In genomic region chr11:103402198-103402597, GRCm38 (mm10) we compare ENCODE assay signal across 9 mouse cellular contexts. TPM values are rescaled to one million over a fixed set of nuclear protein-coding genes. Genes with fewer than 3 reads are reported as not detected.
DNase-seq lines count a peak whose midpoint lies in the region; ATAC-seq and TF ChIP-seq lines count a peak whose summit lies in the region.
"Had no signal": no experiment of that assay in that cellular context is flagged by ENCODE, and none has a peak within 500 bp of the region (broad histone marks: within the 10 kb centered on the region; RNA-seq: fewer than 3 reads in every experiment).

No protein-coding gene starts in this region.

- no peak overlapping the region for H3K27ac ChIP-seq in forebrain, postnatal 0 days (ENCODE audit: low read depth, low read length)
- H3K27ac ChIP-seq in forebrain, embryonic 13.5 days = no peak overlapping the region
- H3K27ac ChIP-seq: hindbrain, embryonic 15.5 days had no signal

- H3K4me1 ChIP-seq in forebrain, postnatal 0 days (ENCODE audit: insufficient read depth) = no peaks in the 10 kb centered on the region
- H3K4me1 ChIP-seq in forebrain, embryonic 13.5 days = no peaks in the 10 kb centered on the region; the same call in 1 of the 2 replicates
- H3K4me1 ChIP-seq: hindbrain, embryonic 15.5 days had no signal

- ATAC-seq in forebrain, postnatal 0 days = no peak
- no peak for ATAC-seq in forebrain, embryonic 13.5 days
- peak; percentile 82 for ATAC-seq in neutrophil, adult 5-6 weeks (ENCODE audit: extremely low read depth, insufficient number of reproducible peaks, low FRiP score, poor library complexity, severe bottlenecking)

- WGBS in forebrain, postnatal 0 days = 50% methylated on average over 2 of the region's 2 CpGs
- 61% methylated on average over 2 of the region's 2 CpGs for WGBS in forebrain, embryonic 13.5 days

- no peak overlapping the region for H3K4me3 ChIP-seq in forebrain, postnatal 0 days (ENCODE audit: low read depth, low read length)
- no peak overlapping the region for H3K4me3 ChIP-seq in forebrain, embryonic 13.5 days
- H3K4me3 ChIP-seq: hindbrain, embryonic 15.5 days had no signal

- H3K9me3 ChIP-seq in forebrain, postnatal 0 days (ENCODE audit: low read length) = no peaks in the 10 kb centered on the region
- H3K9me3 ChIP-seq in forebrain, embryonic 13.5 days (replicated peaks) = no peaks in the 10 kb centered on the region
- H3K9me3 ChIP-seq: hindbrain, embryonic 15.5 days had no signal

- H3K4me2 ChIP-seq in forebrain, postnatal 0 days (ENCODE audit: low read depth) = no peak overlapping the region
- H3K4me2 ChIP-seq in forebrain, embryonic 13.5 days = no peak overlapping the region
- H3K4me2 ChIP-seq: hindbrain, embryonic 15.5 days had no signal

- no peak overlapping the region for H3K9ac ChIP-seq in forebrain, postnatal 0 days
- no peak overlapping the region for H3K9ac ChIP-seq in forebrain, embryonic 13.5 days
- H3K9ac ChIP-seq: hindbrain, embryonic 15.5 days had no signal

- peaks cover 11% of the 10 kb centered on the region; the same call in 1 of the 2 replicates for H3K36me3 ChIP-seq in forebrain, postnatal 0 days (ENCODE audit: insufficient read depth)
- H3K36me3 ChIP-seq in forebrain, embryonic 13.5 days (ENCODE audit: poor library complexity, severe bottlenecking) = peaks cover 30% of the 10 kb centered on the region; the same call in 1 of the 2 replicates

- no peaks in the 10 kb centered on the region for H3K27me3 ChIP-seq in forebrain, postnatal 0 days (ENCODE audit: insufficient read depth, low read length)
- H3K27me3 ChIP-seq in forebrain, embryonic 13.5 days = no peaks in the 10 kb centered on the region
- H3K27me3 ChIP-seq: hindbrain, embryonic 15.5 days had no signal

- DNase-seq in forebrain, postnatal 0 days = no peak
- peak; percentile 44 for DNase-seq in ovary, postnatal 36 days (ENCODE audit: low spot score)
- no peak for DNase-seq in ovary, postnatal 10 days (ENCODE audit: low spot score)
- DNase-seq in cerebellum, postnatal 25 days = peak; percentile 59 to 76
- peak; percentile 79 for DNase-seq in kidney, postnatal 10 days
- peak; percentile 75 for DNase-seq in thymus, postnatal 14 days

- TF ChIP-seq CTCF in forebrain, postnatal 0 days (IDR thresholded peaks at IDR 0.05; ENCODE audit: low read depth) = peak; percentile 64

RNA-seq across cellular contexts. Expression of gene Plekhm1, which starts 10.3 kb away (rescaled TPM):
- 4.2 and 7.1 TPM in 2 replicates for total RNA-seq in forebrain, postnatal 0 days (2014; rRNA removed)
- polyA plus RNA-seq in forebrain, postnatal 0 days (2015; fragmentation: Nextera tagmentation; extraction: Ambion mirVana) = 5.3 and 5.7 TPM in 2 replicates
- 7.7 and 8.0 TPM in 2 replicates for polyA plus RNA-seq in forebrain, embryonic 13.5 days (2015; fragmentation: Nextera tagmentation; extraction: Ambion mirVana)
- 28.5 and 29.7 TPM in 2 replicates for total RNA-seq in neutrophil, adult 5-6 weeks (2017)

RNA-seq across cellular contexts. Expression of gene Arhgap27, which starts 38.7 kb away (rescaled TPM):
- 4.2 and 5.6 TPM in 2 replicates for total RNA-seq in forebrain, postnatal 0 days (2014; rRNA removed)
- 3.2 and 4.8 TPM in 2 replicates for polyA plus RNA-seq in forebrain, postnatal 0 days (2015; fragmentation: Nextera tagmentation; extraction: Ambion mirVana)
- 2.2 and 2.3 TPM in 2 replicates for polyA plus RNA-seq in forebrain, embryonic 13.5 days (2015; fragmentation: Nextera tagmentation; extraction: Ambion mirVana)
- total RNA-seq in neutrophil, adult 5-6 weeks (2017) = 59.8 and 81.4 TPM in 2 replicates

Comparison
In these comparisons a context has a peak if more than half of its experiments do, and no peak if none do; other contexts are left out.
1. DNase-seq: peak in ovary, postnatal 36 days (single experiment), cerebellum, postnatal 25 days (2 of 2), kidney, postnatal 10 days (single experiment) and thymus, postnatal 14 days (single experiment); none in forebrain, postnatal 0 days (single experiment) and ovary, postnatal 10 days (single experiment).